Mouse (Mus musculus) urinary bladder, postnatal 36 days (tissue): ENCODE results near the gene E030018B13Rik.

ENCODE experiments used
- DNase-seq, 2 experiments: peaks; one replicate each; pipeline ENCODE4 v3.0.0; 2022; ENCODE audit warnings: low spot score in 2 of 2, mixed read lengths in 1 of 2

The E030018B13Rik gene

DNA sequence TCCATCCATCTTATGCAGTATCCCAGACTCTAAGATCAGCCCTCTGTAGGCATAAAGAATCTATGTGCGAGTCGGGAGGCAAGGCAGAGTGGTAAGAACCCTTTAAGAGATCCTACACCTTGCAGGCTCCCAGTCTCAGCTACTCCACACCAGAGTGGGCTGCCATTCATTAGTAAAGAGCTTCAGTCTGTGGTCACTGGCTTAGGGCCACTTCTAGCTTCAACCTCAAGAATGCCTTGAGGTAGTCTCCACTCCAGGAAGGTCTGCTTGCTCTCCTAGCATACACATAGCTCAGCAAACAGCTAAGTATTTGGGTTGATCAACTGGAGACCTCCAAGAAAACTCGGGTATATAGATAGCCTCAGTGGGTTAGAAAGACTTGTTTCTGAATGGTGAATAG, 19.0 kb upstream of the E030018B13Rik start:
- DNase-seq = no peak

DNA sequence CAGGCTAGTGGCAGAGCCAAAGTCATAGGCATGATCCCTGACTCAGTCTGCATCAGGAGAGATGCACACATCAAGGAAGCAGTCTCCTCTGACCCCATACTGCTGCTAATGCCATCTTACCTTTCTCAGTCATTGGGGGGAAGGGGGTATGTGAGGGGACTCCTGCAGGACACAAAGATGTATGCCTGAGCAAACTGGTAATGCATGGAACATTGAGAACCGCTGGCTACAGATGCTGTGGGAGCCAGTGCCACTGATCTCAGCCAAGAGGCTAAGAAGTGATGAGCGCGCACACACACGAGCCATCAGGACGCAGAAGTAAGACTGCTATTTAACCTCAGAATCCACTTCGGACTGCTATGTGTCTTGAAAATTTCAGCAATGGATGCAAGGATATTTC, 18.5 kb upstream of the E030018B13Rik start:
- DNase-seq = no peak

- no peak for DNase-seq
These were observed 16.7 kb upstream of the E030018B13Rik start for GRCm38 (mm10) chr7:63899925-63900324.

- DNase-seq = no peak
These were observed 16.2 kb upstream of the E030018B13Rik start for GRCm38 (mm10) chr7:63900411-63900810.

GRCm38 (mm10) chr7:63901346-63901745, 15.3 kb upstream of the E030018B13Rik start:
- DNase-seq = no peak

- DNase-seq = no peak
These were observed 14.7 kb upstream of the E030018B13Rik start for GRCm38 (mm10) chr7:63901942-63902341.

DNA sequence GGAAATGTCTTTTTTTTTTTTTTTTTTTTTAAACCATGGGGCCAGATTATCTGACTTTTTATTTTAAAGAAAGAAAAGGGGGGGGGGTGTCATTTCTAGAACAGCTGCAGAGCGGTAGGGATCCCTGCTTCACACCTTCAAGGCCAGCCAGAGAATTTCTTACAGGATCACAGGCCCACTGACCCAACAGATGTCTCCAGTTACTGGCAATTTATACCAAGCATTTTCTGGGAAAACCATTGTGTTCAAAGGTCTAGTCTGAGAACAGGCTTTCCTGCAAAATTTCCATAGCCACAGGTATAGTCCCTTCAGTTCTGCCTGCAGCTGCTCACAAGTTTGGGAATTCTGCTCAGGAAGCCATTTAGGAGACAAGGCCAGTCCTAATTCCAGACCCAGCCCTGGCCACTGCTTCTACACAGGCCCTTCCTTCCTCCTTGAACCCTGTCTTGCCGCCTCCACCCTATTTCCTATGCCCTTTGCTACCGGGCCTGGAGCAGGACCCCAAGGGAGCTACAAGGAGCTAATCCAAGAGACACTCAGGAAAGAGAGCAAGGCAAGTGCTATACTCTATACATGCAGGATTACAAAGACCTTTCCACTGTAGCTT, 13.9 kb upstream of the E030018B13Rik start:
- DNase-seq = no peak

GRCm38 (mm10) chr7:63903635-63904380, 12.8 kb upstream of the E030018B13Rik start:
- DNase-seq = no peak

- no peak for DNase-seq
These were observed 11.5 kb upstream of the E030018B13Rik start for GRCm38 (mm10) chr7:63905190-63905589.

DNA sequence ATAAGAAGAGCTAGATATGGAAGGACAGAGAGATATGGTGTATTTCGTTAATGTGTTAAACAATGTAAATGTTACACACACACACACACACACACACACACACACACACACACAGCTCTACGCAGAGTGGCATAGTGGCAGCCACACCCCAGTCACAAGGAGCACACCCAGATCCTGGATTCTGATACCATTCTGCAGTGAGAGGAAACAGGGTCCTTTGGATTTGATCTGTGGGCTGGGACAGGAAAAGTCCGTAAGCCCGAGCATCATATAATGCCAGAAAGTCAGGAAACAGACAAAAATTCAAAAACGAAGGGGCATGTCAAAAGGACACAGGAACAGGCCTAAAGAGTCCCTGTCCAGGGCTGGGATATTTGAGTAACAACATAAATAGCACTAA, 11.0 kb upstream of the E030018B13Rik start:
- no peak for DNase-seq

DNA sequence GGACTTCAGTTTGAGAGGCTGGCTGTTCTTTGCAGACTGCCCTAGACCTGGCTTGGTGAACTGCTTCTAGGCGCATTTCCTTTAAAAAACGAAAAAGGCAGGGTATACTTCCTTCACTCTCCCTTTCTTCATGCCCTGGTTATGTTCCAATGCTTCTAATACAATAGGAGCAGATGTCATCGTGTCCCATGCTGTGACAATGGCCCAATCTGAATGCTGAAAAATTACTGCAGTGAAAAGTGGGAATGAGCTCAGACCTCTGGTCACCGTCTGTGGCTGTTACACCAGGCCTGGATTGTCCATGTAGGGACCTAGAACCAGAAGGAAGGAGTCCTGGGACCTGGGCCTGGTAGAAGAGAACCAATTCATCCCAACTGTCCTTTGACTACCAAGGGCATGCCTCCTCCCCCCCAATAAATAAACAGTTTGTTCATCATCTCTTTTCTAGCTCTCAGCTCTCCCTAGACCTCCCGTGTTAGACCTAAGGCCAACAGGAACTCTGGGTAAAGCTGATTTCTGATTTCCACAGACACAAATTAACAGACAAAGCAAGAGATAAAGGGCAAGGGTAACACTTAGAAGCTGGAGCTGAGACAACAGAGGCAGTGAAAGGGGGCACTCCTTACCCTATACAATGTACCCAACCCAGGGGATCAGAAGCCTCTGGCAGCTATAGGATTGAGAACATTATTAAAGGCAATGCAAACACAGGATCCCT, 8.7 kb upstream of the E030018B13Rik start:
- DNase-seq = no peak

DNA sequence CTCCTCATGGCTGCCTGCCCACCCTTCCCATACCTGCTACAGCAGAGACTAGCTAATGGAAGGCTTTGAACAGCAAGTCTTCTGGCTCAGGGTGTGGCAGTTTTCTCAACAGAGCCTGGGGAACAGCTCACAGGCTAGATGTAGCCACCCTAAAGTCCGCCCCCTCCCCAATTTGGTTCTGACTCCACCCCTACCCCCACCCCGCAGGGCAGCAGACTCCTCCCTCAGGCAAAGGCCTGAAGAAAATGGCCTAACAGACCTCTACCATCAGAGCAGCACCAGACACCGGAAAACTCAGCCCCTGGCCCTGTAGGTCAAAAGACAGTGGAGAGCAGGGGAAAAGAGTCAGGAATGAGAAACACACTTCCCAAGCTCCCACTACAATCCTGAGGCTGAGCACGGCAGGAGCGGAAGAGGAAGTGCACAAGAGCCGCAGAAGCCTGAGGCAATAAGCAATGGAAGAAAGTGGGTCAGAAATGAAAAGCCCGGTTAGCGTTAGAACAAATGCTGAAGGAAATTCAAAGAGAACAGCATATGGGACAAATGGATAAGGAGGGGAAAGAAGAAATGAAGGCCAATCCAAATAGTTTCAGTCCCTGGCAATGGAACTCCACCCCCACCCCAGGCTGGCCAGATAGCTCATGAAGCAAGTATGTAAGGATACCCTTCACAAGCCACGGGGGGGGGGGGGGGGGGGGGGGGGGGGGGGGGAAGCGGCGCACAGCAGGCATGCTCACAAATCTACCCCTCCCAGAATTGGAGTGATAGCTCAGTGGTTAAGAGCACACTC, 8.0 kb upstream of the E030018B13Rik start:
- DNase-seq = no peak

- DNase-seq = no peak
These were observed 6.4 kb upstream of the E030018B13Rik start for GRCm38 (mm10) chr7:63910225-63910624.

DNA sequence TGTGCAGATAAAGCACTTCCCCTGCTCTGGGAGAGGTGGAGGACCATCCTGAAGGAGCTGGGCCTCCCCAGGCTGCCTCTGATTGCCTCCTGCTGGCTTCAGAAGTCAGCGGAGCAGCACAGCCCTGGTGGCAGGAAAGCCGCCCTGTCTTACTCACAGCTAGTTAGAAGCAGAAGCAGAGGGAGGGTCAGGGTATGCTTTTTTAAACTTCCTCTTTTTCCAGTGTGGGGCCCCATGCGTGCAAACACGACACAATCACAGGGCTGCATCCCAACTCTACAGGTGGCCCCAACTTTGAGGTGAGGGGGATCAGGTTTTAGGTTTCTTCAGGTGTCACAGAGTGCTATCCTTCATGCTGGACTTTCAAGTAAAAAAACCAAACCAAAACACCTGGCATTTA, 5.7 kb upstream of the E030018B13Rik start:
- DNase-seq = no peak

GRCm38 (mm10) chr7:63911383-63912233, 5.0 kb upstream of the E030018B13Rik start:
- DNase-seq = peak in 1 of 2 experiments; percentile 79

- DNase-seq = no peak
These were observed 4.3 kb upstream of the E030018B13Rik start for GRCm38 (mm10) chr7:63912234-63912810.

DNA sequence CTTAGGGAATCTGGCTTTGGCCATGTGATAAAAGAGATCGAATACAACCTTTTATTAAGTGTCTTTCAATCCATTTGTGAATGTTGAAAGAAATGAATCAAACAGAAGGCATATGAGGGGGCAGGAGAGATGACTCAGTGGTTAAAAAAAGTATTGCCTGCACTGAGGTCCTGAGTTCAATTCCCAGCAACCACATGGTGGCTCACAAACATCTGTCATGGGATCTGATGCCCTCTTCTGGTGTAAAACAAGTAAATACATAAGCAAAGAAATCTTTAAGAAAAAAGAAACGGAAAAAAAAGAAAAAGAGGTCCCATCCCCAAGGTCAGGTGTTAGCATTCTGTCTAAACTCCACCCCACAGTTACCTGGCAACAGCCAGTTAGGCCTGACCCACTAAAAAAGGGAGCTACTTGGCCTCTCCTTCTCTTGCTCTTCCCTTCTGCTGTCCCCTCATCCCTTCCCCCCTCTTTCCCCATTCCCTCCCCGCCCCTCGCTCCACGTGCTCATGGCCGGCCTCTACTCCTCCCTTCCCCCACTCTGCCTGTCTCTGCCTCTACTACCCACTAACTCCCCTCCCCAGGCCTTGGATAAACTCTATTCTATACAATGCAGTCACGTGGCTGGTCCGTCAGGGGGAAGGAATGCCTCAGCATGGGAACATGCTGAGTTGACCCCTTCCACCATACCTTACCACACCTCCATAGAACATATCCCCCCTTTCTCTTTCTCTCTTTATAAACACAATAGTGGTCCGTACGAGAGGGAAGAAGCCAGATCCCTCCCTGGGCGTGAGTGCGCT, 3.5 kb upstream of the E030018B13Rik start:
- no peak for DNase-seq

DNA sequence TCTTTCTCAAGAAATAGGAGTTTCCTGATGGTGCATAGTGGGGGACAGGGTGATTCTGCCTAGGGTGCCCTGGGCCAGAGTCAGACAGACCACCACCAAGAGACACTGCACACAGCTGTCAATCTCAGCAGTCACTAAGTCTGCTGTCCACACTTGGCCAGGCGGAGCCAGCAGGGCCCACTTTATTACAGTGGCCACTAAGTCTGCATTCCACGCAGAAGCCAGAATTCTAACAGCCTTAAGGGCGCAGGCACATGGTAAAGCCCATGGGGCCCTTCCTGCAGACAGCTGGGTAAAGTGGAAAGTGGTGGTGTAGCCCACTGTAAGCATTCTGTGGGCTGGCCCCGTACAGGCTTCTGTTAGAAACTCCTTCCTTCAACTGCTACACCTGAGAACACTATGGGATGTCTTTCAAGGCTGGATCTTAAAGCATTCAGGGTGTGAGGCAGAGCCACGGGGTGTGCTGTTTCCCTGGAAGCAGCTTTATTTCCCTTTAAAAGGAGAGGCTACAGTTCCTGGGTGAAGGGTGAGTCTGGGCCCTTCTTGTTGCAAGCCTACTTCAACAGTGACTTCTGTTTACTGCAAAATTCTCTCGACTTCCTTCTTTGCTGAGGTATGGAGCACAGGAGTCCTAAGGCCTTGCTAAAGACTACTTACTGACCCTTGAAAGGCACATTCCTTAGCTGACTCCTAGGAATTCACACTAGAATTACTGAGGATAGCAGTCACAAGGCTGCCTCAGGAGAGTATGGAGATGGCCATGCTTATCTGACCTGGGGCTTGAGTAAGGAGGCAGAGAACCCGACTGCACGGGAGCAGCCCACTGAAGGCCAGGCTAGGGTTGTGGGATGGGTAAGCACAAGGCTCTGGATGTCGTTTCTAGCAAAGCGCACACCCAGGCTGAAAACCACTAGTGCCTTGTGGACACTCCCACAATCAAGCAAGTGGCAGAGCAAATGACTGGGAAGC, 2.6 kb upstream of the E030018B13Rik start:
- DNase-seq = no peak

DNA sequence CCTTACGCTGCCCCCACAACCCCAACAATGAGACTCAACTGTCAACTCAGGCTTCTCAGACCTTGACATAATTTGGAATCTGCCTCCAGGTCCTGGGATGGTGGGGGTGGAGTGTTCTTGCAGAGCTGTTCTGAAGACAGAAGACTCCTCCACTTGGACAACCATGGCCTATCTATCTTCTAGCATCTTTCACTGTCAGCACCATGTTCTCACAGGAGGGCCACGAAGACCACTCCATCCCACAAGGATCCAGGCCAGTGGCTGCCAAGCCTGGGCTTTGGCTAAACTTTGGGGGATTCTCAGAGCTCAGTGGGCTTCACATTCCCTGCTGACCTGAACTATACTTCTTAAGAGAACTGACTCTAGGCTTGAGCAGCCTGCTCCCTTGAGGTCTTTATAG, 1.8 kb upstream of the E030018B13Rik start:
- DNase-seq = no peak
